Mouse (Mus musculus): ENCODE data around the gene Tecpr1.

DNA sequence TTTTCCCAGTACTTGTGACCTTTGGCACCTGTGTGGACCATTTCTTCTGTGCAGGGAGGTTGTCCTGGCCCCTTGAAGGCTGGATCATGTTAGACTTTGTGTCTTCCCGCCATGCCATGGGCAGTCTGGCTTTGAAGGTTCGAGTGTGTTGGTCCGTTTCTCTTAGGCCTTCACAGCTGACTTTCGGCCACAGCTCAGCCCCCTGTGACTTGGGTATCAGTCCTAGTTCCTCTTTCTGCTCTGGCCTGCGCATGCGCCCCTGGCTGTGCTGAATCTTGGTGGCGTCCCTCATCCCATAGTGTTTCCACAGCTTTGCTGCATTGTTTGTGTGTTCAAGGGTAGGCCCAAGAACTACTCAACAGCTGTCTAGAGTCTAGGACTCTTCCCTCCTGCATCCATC is 42.2 kb downstream of the Tecpr1 start:
- no peak for TF ChIP-seq POLR2A (IDR thresholded peaks at IDR 0.05; ENCODE audit: extremely low read depth, insufficient read depth, low read length)
- TF ChIP-seq CTCF (IDR thresholded peaks at IDR 0.05; ENCODE audit: extremely low read depth, insufficient read depth, low read length), result no peak
